Mouse (Mus musculus) retina, embryonic 14.5 days (tissue): ENCODE results near the gene Alg13.
A peak's percentile ranks its signal among the peaks of the same experiment; 100 is the strongest.

Experiments
- DNase-seq: peaks from one replicate; pipeline ENCODE4 v3.0.0-alpha.2; 2015; ENCODE audit warnings: low spot score

Alg13 gene

DNA sequence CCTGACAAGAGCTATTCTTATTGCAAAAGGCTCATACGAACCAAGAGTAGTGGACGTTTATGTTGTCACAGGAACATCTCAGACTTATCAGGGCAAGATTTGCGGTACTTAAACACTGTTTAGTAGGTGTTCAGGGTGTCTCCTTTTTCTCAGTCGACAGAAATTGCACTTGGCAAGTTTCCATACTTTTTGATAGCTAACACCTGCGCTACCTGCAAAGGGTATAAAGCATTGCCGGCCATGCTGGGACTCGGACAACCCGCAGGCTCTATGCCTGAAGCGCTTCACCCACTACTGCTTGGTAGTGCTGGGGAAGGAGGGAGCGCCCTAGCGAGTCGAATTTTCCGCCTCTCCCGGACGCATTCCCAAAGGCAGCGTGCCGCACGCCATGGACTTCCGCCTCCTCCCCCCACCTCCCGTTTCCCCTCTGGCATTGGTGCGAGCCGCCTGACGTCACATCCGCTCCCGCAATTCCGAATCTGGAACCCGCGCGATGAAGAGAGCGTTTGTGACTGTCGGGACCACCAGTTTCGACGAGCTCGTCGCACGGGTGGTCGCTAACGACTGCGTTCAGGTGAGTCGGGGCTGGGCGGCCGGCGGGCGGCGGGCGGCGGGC lies at the start of gene Alg13:
Gene Alg13, plus strand, starts transcription at position 257 of the 616 bp plus-strand sequence.
- DNase-seq, result peak; percentile 78

DNA sequence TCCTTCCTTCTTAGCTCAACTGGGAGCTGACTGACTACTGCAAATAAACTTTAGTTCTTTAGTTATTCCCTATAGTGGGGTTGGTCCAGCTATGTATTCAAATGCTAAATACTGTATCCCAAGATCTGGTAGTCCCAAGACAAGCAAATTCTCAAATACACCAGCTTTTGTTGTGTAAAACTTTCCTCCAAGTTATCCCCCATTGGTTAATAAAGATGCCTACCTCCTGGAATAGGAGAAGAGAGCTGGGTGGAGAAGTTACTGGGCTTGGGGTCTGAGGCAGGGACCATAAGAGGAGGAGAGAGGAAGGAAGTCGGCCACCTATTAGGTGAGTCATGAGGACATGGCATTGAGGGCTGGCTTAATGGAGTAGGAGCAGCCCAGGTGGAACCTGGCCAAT lies 49.0 kb upstream of the Alg13 start:
- DNase-seq, result no peak

DNA sequence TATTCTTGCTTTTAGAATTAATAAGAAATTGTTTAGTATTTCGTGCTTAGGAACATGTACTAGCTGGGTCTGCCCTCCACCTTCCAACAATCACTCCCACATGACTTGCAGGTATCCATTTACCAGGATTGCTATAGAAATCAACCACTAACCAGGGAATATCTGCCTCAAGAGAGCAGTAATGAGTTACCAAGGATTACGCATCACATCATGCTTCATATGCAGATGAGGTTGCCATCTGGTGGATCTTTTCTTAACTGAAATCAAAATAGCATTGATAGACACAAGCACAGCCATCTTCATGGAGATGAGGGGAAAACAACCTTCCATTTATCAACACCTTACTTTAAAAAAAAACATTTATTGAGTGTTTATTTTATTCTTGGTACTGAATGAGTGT lies 16.1 kb upstream of the Alg13 start:
- DNase-seq, result no peak

DNA sequence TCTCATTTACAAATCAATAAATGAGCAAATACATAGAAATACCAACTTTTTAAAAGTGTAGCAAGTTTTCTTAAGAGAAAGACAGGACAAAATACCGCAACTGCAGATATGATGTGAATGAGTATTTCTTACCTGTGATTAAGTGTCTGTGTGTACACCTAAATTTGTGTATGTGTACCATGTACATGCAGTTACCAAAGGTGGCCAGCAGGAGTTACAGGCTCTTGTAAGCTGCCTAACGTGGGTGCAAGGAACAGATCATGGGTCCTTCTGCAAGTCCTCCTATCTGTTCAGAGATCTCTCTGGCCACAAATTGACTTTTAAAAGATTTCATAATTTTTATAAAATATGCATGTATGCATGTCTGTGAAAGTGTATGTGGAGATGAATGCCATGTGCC lies 11.9 kb upstream of the Alg13 start:
- no peak for DNase-seq

DNA sequence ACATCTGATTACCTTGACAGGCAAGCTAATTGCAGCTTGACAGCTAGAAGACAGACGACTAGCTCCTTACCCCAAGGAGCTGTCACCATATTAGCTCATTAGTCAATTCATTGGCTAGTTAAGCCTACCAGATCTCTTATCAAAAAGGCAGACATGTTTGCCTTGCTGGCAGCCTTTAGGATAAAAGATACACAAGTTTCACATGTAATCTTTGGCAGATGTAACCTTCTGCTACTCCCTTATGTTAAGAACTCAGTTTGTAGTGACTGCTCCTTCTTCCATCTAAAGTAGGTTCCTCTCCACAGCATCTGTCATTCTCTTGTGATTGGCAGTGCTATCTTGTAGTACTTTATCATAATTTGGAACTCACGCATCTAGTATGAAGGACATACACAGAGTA lies 3.6 kb upstream of the Alg13 start:
- no peak for DNase-seq

DNA sequence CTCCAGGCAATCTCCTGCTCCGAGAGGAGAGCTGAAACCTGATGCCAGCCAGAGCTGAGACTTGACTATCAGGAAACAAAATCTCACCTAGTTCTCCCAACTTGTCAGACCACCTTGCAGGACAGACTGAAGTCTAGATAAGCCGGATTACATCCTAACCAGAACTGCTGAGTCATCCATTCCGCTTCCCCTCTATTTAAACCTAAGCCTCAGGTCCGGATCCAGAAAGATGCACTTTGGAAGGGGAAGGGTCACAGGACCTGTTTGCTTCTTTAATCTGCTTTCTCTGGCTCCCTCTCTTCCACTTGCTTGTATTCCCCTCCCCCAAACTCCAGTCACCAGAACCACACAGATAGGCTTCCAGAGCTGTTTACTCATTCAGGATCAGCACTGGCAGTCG lies 2.6 kb upstream of the Alg13 start:
- DNase-seq, result no peak

DNA sequence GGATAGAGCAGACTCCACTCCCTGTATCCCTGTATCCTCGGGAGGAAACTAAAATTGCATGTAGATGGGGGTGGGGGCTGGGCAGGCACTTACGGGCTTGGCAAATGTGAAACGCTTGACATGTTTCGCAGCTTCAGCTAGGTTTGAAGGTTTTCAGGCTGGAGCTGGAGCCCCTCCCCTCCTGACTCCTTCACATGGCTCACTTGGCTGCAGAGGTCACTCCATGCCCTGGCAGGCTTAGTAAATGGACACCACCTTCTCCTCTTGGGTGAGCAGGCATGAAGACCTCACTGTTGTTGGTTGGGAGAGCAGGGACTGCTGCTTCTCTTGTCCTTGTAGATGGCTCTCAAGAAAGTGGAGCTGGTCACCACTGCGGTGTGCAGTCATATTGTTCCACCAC lies 1.6 kb upstream of the Alg13 start:
- no peak for DNase-seq

DNA sequence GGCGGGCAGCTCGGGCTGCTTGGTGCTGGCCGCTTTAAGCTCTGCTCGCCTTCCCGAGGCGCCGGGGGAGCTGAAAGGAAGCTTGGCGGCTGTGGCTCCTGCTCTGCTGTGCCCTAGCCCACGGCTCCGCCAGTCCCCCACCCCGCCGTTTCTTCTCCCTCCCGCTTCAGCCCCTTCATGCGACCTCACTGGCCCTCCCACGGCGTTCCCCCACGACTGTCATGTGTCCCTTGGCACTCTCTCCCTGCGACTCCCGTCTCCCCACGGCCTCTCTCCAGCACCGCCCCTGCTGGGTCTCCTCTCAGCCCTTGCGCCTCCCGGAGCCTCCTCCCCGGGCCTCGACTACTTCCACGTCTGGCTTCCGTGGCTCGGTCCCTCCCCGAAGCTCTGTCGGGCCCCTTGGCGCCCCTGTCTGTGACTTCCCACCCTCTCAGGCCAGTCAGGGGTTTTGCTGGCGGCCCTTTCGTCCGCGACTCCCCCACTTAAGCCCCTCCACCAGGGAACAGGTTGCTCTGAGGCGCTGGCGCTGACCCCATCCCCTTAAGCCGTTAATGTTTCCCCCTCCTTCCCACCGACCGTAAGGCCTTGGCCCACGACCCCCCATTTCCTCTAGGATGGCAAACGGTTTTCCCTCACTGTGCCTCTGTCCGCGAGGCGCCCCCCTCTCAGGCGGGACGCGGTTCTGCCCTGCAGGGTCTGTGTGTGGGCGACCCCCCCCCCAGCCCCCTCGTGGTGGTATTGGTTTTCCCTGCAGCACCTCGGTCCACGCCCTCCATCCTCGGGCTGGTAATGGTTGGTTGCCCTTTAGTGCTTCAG lies 768 bp downstream of the Alg13 start:
- peak; percentile 21 for DNase-seq

DNA sequence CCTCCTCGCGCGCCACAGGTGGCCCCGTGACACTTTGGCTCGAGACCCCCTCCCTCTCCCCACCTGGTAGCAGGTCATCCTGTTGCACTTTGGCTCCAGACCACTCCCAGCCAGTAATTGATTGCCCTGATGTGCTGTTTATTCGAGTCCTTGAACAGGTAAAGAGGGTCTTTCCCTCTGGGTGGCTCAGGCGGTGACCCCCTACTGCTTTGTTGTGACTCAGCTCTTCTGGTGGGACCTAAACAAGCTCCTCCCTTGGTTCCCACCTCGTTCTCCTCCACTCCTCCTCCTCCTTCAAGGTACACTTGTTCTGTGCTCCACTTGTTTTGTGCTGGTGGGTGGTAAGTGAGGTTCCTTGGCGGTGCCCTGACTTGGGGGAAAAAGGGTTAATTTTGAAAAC lies 1.8 kb downstream of the Alg13 start:
- peak; percentile 5 for DNase-seq

DNA sequence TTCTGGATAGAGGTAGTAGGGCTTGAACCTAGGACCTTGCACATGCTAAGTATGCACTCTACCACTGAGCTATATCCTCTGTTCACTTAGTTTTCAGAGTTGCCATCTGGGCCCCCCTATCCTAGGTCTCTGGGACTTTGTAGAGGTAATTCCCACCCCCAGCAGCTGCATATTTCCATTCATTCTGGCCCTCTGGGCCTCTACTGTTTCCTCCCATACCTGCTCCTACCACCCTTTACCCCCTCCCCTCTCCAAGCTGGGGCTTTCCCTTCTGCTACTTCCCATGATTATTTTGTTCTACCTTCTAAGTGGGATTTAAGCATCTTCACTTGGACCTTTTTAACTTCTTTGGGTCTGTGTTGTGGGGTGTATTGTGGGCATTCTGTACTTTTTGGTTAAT lies 7.8 kb downstream of the Alg13 start:
- DNase-seq, result no peak

DNA sequence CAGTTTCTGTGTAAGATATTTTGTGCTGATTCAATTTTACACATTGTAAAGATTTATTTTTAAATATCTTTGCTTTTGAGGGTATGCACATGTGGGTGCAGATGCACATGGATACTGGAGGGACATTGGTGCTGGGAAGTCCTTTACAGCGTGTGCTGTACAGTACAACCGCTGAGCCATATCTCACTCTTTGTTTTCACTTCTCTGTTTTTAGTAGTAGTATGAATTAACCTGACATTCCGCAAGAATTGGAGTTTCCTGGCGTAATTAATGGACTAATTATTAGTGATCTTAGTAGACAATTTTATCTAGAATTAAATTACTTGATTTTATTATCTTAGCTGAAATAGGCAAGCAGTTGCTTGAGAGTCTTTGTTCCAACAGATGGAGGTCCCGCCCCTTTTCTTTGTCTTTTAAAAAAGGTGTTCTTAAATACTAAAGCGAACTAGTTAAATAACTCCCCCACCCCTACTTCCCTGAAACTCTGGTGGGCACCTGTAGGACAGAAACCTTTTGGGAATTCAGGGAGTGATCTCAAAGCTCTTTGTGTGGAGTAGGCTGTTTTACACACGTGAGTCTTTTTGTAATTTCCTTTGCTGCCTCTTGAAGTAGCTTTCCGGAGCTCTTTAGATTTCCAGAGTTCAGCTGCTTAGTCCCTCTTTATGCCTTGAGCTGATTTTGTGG lies 17.9 kb downstream of the Alg13 start:
- no peak for DNase-seq

DNA sequence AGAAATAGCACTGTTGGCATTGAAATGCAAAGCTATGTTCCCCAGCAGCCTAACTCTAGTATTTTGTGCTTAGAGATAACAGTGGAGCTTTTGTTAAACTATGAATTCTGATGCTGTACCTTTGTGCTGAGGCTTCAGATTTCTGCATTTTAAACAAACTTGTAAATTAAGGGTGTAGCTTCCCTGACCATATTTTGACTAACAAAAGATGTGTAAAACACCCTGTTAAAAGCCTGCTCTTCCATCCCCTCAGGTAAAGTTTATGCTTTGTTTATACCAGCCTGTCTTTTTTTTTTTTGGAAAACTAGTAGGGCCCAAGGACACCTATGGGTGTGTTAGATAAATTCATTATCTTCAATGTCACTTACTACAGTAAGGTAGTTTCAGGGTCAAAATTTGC lies 20.3 kb downstream of the Alg13 start:
- no peak for DNase-seq

DNA sequence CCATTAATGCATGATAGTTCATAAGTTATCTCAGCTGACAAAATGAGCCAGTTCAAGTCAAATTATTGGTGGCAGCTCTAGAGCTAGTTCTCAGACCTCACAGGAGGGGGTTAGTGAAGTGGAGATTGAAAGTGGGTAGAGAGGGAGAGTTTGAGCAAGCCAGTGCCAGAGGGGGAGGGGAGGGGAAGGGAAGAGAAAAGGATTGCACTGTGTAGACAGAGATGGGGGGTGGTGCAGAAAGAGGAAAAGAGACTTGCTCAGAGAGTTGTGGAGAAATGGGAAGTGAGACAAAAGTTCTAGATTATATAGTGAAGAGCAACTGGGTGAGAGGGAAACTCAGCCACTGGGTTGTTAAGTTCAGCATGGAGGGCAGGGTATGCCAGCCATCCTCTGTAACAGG lies 20.8 kb downstream of the Alg13 start:
- no peak for DNase-seq

DNA sequence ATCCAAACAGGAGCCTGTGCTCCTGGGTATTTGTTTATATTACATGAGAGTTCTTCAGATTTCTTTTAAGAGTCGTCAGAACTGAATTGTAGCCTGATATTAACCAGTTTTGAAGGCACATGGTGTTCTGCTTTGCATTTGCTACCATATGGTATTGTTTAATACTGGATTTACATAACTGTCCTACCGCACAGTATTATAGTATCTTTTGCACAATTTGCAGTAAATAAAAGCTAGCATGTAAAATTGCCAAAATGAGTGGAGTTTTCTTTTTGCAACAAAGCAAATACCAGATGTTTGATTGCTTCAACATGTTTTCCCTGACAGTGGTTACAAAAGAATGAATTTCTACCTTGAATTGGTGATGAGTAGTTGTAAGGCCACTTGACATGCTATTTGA lies 56.6 kb downstream of the Alg13 start:
- DNase-seq, result no peak

DNA sequence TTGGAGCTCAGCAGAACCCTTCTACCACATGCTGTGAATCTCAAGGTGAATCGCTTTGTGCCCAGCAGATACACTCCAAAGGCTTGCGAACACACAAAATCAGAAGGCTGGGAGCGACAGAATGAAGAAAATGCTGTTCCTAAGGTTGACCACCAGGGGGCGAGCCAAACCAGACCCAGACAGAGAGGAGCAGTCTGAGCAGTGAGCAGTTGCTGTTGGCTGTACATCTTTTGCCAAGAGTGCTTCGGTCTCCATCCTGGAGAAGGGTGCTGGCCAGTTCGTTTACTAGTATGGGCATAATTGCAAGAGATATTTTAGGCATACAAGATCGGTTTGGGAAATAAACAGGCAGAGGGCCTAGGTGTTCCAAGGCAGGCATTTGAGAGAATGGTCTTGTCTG lies 85.9 kb downstream of the Alg13 start:
- peak; percentile 68 for DNase-seq

DNA sequence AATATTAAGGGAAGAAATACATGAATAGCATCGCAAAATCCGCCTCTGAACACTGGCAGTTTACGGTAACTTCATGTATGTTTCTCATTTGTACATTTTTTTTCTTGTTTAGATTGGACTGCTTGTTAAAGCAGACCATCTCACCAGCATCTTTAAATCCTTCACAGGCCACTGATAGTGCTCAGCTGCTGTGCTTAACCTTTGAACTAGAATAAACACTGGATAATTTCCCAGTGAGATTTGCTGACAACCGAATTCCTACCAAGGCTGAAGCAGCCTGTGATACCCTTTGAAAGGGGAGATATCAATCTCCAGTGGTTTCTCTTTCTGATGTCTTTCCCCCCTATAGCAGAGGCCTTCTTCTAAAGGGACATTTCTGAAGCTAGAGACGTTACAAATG lies 90.4 kb downstream of the Alg13 start:
- no peak for DNase-seq

DNA sequence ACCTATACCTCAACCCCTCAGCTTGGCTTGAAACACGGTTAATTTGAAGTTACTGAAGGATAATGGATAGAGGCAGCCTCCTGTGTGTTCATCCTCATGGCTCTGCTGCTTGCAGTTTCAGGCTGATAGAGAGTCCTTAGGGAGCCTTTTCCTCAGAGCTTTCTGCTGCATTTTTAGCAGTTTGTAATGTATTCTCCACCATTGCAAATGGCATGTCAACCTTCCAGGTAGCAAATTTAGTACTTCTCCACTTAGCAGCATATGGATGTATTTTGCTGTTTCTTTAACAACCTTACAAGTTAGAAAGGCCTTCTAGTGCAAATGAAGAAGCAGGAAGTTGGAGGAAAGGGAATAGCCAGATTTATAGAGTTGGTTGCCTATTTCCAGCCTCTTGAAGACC lies 102.7 kb downstream of the Alg13 start:
- no peak for DNase-seq

DNA sequence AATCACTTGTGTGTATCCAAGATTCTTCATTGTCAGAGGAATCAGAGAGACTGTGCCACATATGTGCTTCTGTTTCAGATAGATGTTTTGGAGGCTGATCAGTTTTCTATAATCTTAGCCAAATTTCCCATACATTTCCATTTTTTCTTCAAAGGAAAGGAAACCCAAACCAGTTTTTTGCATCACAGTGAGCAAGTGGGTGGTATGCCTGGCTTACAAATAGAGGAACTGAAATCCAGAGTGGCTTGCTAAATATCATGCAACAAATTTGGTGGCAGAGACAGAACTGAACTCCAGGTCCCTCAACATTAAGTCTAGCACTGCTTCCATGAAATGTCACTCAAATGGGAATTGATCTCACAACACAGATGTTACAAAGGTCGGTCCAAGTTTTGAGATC lies 103.5 kb downstream of the Alg13 start:
- no peak for DNase-seq

DNA sequence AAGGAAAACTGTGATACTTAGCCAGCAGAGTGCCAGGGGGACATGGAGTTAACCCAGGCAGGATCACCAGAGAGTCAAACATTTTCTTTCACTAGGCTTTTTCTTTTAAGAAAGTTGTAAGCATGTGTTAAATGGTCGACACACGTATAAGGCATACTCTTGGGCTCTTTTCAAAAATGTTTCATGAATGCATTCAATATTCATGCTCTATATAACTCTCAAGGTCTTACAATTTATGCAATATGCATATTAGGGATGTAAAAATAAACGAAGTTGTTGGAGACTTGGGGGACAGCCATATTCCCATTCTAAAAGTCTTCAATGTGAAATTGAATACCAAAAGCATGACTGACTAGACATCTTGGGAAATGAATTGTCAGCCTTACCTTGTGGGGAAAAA lies 106.2 kb downstream of the Alg13 start:
- DNase-seq, result no peak
